Mouse (Mus musculus) limb, embryonic 11.5 days (tissue): ENCODE results near the gene Lrfn4. TPM values are rescaled to one million over a fixed set of nuclear protein-coding genes. Genes with fewer than 3 reads are reported as not detected.

Experiments used
- ATAC-seq: fragments of 200-750 bp; cut with Nextera tagmentation; 2 replicates; pipeline ENCODE4 v1.8.0; 2017; ENCODE audit warnings: low read depth; ENCODE audit not compliant: insufficient number of reproducible peaks, low FRiP score, low TSS enrichment
- DNase-seq: peaks from one replicate; pipeline ENCODE4 v3.0.0-alpha.2; 2015; ENCODE audit warnings: low spot score
- H3K27ac ChIP-seq: fragments of 300-500 bp; sonication (generic); replicated peaks from 2 replicates; pipeline ENCODE4 v1.5.1; 2014; ENCODE audit warnings: low read depth, mild to moderate bottlenecking, low read length
- H3K27me3 ChIP-seq: fragments of 300-500 bp; sonication (generic); 2 replicates; pipeline ENCODE4 v1.6.1; 2014; ENCODE audit warnings: mild to moderate bottlenecking, low read length, mixed read lengths; ENCODE audit not compliant: control insufficient read depth, insufficient read depth
- H3K36me3 ChIP-seq: fragments of 300-500 bp; sonication (generic); 2 replicates; pipeline ENCODE4 v1.6.1; 2014; ENCODE audit warnings: mild to moderate bottlenecking, low read length, moderate library complexity, mixed read lengths; ENCODE audit not compliant: control insufficient read depth, insufficient read depth
- H3K4me1 ChIP-seq: fragments of 300-500 bp; sonication (generic); 2 replicates; pipeline ENCODE4 v1.6.1; 2014; ENCODE audit warnings: low read length, mixed read lengths; ENCODE audit not compliant: control insufficient read depth, insufficient read depth
- H3K4me2 ChIP-seq: fragments of 300-500 bp; sonication (generic); 2 replicates; pipeline ENCODE4 v1.6.1; 2014; ENCODE audit warnings: low read depth, mild to moderate bottlenecking, moderate library complexity; ENCODE audit not compliant: severe bottlenecking
- H3K4me3 ChIP-seq: fragments of 300-500 bp; sonication (generic); 2 replicates; pipeline ENCODE4 v1.5.1; 2014; ENCODE audit warnings: low read depth, low read length
- H3K9ac ChIP-seq: fragments of 300-500 bp; sonication (generic); 2 replicates; pipeline ENCODE4 v1.6.1; 2014; ENCODE audit warnings: mild to moderate bottlenecking, low read length
- H3K9me3 ChIP-seq: fragments of 300-500 bp; sonication (generic); 2 replicates; pipeline ENCODE4 v1.6.1; 2016; ENCODE audit warnings: low read length; ENCODE audit not compliant: control insufficient read depth
- WGBS: fragments of 180-500 bp; shearing (Covaris S2); extraction: QIAGEN DNeasy Blood & Tissue Kit; methylation state at CpG from one replicate; pipeline ENCODE4 v1.1.7; 2014; 5-methylcytosine and 5-hydroxymethylcytosine counted together
- polyA plus RNA-seq: library from polyadenylated mRNA; unstranded; fragments of >200 nt; fragmentation: Nextera tagmentation; extraction: Ambion mirVana; gene quantifications from 2 replicates; pipeline ENCODE4 v1.2.1, GENCODE M21; 2014

Lrfn4 gene
- polyA plus RNA-seq, 1 experiment from 2014 or later, result 8.9 TPM

GRCm38 (mm10) chr19:4603801-4604723, 11.4 kb downstream of the Lrfn4 start:
- H3K27ac ChIP-seq, result no peak overlapping the region
- H3K27me3 ChIP-seq, result no peaks in the 10 kb centered on the region
- no peak overlapping the region for H3K4me2 ChIP-seq
- no peak overlapping the region for H3K4me3 ChIP-seq
- H3K4me1 ChIP-seq, result no peaks in the 10 kb centered on the region
- H3K36me3 ChIP-seq, result no peaks in the 10 kb centered on the region
- DNase-seq (peak; percentile 77), ATAC-seq (no peak)
- 35% methylated on average over 24 of the region's 24 CpGs for WGBS
- no peaks in the 10 kb centered on the region for H3K9me3 ChIP-seq
- no peak overlapping the region for H3K9ac ChIP-seq

GRCm38 (mm10) chr19:4602459-4602858, 13.0 kb downstream of the Lrfn4 start:
- no peaks in the 10 kb centered on the region for H3K27me3 ChIP-seq
- 90% methylated on average over 20 of the region's 20 CpGs for WGBS
- H3K9ac ChIP-seq, result no peak overlapping the region
- no peaks in the 10 kb centered on the region for H3K4me1 ChIP-seq
- no peak for ATAC-seq
- H3K36me3 ChIP-seq, result no peaks in the 10 kb centered on the region
- DNase-seq, result no peak
- H3K4me2 ChIP-seq, result no peak overlapping the region
- H3K27ac ChIP-seq, result no peak overlapping the region
- no peak overlapping the region for H3K4me3 ChIP-seq
- no peaks in the 10 kb centered on the region for H3K9me3 ChIP-seq

- no peaks in the 10 kb centered on the region for H3K4me1 ChIP-seq
- DNase-seq (no peak), ATAC-seq (no peak)
- H3K36me3 ChIP-seq, result no peaks in the 10 kb centered on the region
- no peaks in the 10 kb centered on the region for H3K27me3 ChIP-seq
- 69% methylated on average over 2 of the region's 2 CpGs for WGBS
- no peak overlapping the region for H3K4me3 ChIP-seq
- no peak overlapping the region for H3K9ac ChIP-seq
- H3K4me2 ChIP-seq, result no peak overlapping the region
- H3K27ac ChIP-seq, result no peak overlapping the region
- no peaks in the 10 kb centered on the region for H3K9me3 ChIP-seq
Observed at GRCm38 (mm10) chr19:4596071-4596470, 19.4 kb downstream of the Lrfn4 start.

- Histone ChIP-seq H3K9ac (no peak overlapping the region), H3K9me3 (no peaks in the 10 kb centered on the region), H3K27ac (no peak overlapping the region), H3K36me3 (no peaks in the 10 kb centered on the region), H3K4me2 (no peak overlapping the region), H3K27me3 (no peaks in the 10 kb centered on the region), H3K4me3 (no peak overlapping the region), H3K4me1 (no peaks in the 10 kb centered on the region)
- 50% methylated on average over 7 of the region's 7 CpGs for WGBS
- ATAC-seq (no peak), DNase-seq (no peak)
Observed at GRCm38 (mm10) chr19:4593792-4594522, 21.5 kb downstream of the Lrfn4 start.

- DNase-seq (no peak), ATAC-seq (no peak)
- Histone ChIP-seq H3K36me3 (no peaks in the 10 kb centered on the region), H3K9ac (no peak overlapping the region), H3K4me3 (no peak overlapping the region), H3K4me2 (no peak overlapping the region), H3K27me3 (no peaks in the 10 kb centered on the region), H3K9me3 (no peaks in the 10 kb centered on the region), H3K4me1 (no peaks in the 10 kb centered on the region), H3K27ac (no peak overlapping the region)
- WGBS, result 82% methylated on average over 3 of the region's 3 CpGs
Observed at GRCm38 (mm10) chr19:4590025-4590424, 25.4 kb downstream of the Lrfn4 start.

GRCm38 (mm10) chr19:4589081-4589480, 26.4 kb downstream of the Lrfn4 start:
- DNase-seq, result no peak
- H3K27me3 ChIP-seq, result no peaks in the 10 kb centered on the region
- H3K4me2 ChIP-seq, result no peak overlapping the region
- 75% methylated on average over 1 of the region's 1 CpGs for WGBS
- H3K9ac ChIP-seq, result no peak overlapping the region
- H3K36me3 ChIP-seq, result no peaks in the 10 kb centered on the region
- H3K4me1 ChIP-seq, result no peaks in the 10 kb centered on the region
- ATAC-seq, result no peak
- no peak overlapping the region for H3K27ac ChIP-seq
- H3K4me3 ChIP-seq, result no peak overlapping the region
- no peaks in the 10 kb centered on the region for H3K9me3 ChIP-seq

- H3K4me1 ChIP-seq, result no peaks in the 10 kb centered on the region
- 74% methylated on average over 3 of the region's 3 CpGs for WGBS
- H3K4me3 ChIP-seq, result no peak overlapping the region
- DNase-seq (no peak), ATAC-seq (no peak)
- no peak overlapping the region for H3K27ac ChIP-seq
- no peaks in the 10 kb centered on the region for H3K9me3 ChIP-seq
- H3K27me3 ChIP-seq, result no peaks in the 10 kb centered on the region
- no peak overlapping the region for H3K4me2 ChIP-seq
- no peak overlapping the region for H3K9ac ChIP-seq
- no peaks in the 10 kb centered on the region for H3K36me3 ChIP-seq
Observed at GRCm38 (mm10) chr19:4588430-4588829, 27.0 kb downstream of the Lrfn4 start.

GRCm38 (mm10) chr19:4587426-4587825, 28.0 kb downstream of the Lrfn4 start:
- Histone ChIP-seq H3K4me3 (no peak overlapping the region), H3K4me1 (no peaks in the 10 kb centered on the region), H3K36me3 (no peaks in the 10 kb centered on the region), H3K27me3 (no peaks in the 10 kb centered on the region), H3K9me3 (no peaks in the 10 kb centered on the region), H3K4me2 (no peak overlapping the region), H3K27ac (no peak overlapping the region), H3K9ac (no peak overlapping the region)
- no peak for DNase-seq
- 60% methylated on average over 2 of the region's 2 CpGs for WGBS
- ATAC-seq, result no peak
